Mouse (Mus musculus) heart, postnatal 0 days (tissue): Measurements from ENCODE around the gene Slc23a4. TPM values are rescaled to one million over a fixed set of nuclear protein-coding genes. Genes with fewer than 3 reads are reported as not detected.

Source experiments
- ATAC-seq: fragments of 200-750 bp; cut with Nextera tagmentation; 2 replicates; pipeline ENCODE4 v1.8.0; 2017; ENCODE audit warnings: low read depth, moderate number of reproducible peaks, moderate library complexity; ENCODE audit not compliant: insufficient read depth
- DNase-seq: peaks from one replicate; pipeline ENCODE4 v3.0.0-alpha.2; 2016; ENCODE audit warnings: low spot score
- H3K27ac ChIP-seq: fragments of 300-500 bp; sonication (generic); 2 replicates; pipeline ENCODE4 v1.5.1; 2014; ENCODE audit warnings: low read depth, mild to moderate bottlenecking
- H3K27me3 ChIP-seq: fragments of 300-500 bp; sonication (generic); 2 replicates; pipeline ENCODE4 v1.6.1; 2014; ENCODE audit warnings: low read length, mixed read lengths; ENCODE audit not compliant: control insufficient read depth, insufficient read depth
- H3K36me3 ChIP-seq: fragments of 300-500 bp; sonication (generic); replicated peaks from 2 replicates; pipeline ENCODE4 v1.6.1; 2014; ENCODE audit warnings: low read length, mixed read lengths; ENCODE audit not compliant: control insufficient read depth, insufficient read depth
- H3K4me1 ChIP-seq: fragments of 300-500 bp; sonication (generic); 2 replicates; pipeline ENCODE4 v1.6.1; 2014; ENCODE audit warnings: antibody characterized with exemption; ENCODE audit not compliant: control insufficient read depth, insufficient read depth
- H3K4me2 ChIP-seq: fragments of 300-500 bp; sonication (generic); 2 replicates; pipeline ENCODE4 v1.6.1; 2014; ENCODE audit warnings: low read depth, mild to moderate bottlenecking, low read length, moderate library complexity
- H3K4me3 ChIP-seq: fragments of 300-500 bp; sonication (generic); 2 replicates; pipeline ENCODE4 v1.5.1; 2014; ENCODE audit warnings: low read depth, low read length
- H3K9ac ChIP-seq: fragments of 300-500 bp; sonication (generic); replicated peaks from 2 replicates; pipeline ENCODE4 v1.6.1; 2014; ENCODE audit warnings: low read depth, low read length, mixed read lengths
- H3K9me3 ChIP-seq: fragments of 300-500 bp; sonication (generic); replicated peaks from 2 replicates; pipeline ENCODE4 v1.6.1; 2016; ENCODE audit warnings: low read length; ENCODE audit not compliant: control insufficient read depth
- CTCF ChIP-seq: IDR thresholded peaks from 2 replicates; pipeline ENCODE4 v1.5.1; 2016; ENCODE audit warnings: antibody characterized with exemption, control low read depth, low read depth
- EP300 ChIP-seq: IDR thresholded peaks from 2 replicates; pipeline ENCODE4 v1.6.1; 2016; ENCODE audit warnings: antibody characterized with exemption, low read depth
- WGBS: fragments of 180-500 bp; shearing (Covaris S2); extraction: QIAGEN DNeasy Blood & Tissue Kit; methylation state at CpG from one replicate; pipeline ENCODE4 v1.1.7; 2014; 5-methylcytosine and 5-hydroxymethylcytosine counted together
- polyA plus RNA-seq: library from polyadenylated mRNA; unstranded; fragments of >200 nt; fragmentation: Nextera tagmentation; extraction: Ambion mirVana; gene quantifications from 2 replicates; pipeline ENCODE4 v1.2.1, GENCODE M21; 2015
- total RNA-seq: library from RNA; depleted of rRNA; stranded (reverse); fragments of >200 nt; gene quantifications from 2 replicates; pipeline ENCODE4 v1.2.3, GENCODE M21; 2014; ENCODE audit warnings: low replicate concordance

Gene Slc23a4
- total and polyA plus RNA-seq, 2 experiments from 2014 or later, result 0.04 to 0.42 TPM

DNA sequence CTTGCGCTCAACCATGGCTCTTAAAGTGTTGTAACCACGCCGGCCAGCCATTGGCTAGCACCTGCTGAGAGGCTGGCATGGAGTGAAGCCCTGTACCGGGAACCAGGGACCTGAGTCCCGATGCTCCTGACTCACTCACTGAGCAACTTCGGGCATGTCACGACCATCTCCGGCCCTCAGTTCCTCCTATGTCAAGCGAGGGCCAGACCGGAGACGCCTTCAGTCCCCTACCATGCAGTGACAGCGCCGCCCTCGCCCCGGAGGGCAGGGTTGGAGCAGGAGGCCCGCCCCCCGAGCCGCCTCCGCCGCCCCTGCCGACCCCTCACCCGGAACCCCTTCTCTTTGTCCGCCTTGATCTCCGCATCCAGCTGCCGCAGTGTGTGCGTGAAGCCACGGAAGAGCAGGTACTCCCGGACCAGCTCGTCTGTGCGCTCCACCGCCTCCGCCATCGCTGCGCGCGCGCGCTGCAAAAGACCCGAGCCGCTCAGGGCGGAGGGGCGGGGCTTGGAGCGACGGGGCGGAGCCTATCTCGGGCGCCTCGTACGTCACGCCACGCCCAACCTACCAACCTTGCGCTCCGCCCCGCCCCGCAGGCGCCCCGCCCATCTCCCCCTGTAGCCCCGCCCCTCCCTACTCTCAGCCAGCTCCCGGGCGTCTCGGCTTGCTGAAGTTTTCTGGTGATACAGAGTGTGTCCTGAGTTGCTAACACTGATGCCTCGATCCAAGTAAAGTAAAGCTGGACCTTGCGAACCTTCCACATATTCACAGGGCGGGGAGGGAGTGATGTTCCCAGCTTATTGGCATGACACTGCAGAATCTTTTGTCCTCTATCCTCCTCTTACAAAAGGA, 77.6 kb downstream of the Slc23a4 start, which contains the start of gene Wdr91:
Wdr91 (minus strand) TSS at position 506 of the 849 bp plus-strand sequence.
- peak; percentile 27; the same call in 1 of the 2 replicates for TF ChIP-seq CTCF
- TF ChIP-seq EP300, result no peak
- peaks cover 18% of the 10 kb centered on the region for H3K4me1 ChIP-seq
- H3K27ac ChIP-seq, result peak within 1 kb of the TSS; percentile 81
- DNase-seq, result peak; percentile 93
- no peaks in the 10 kb centered on the region for H3K9me3 ChIP-seq
- H3K9ac ChIP-seq, result peak within 1 kb of the TSS; percentile 66
- peak; percentile 97 for ATAC-seq
- under 1% methylated on average over 61 of the region's 64 CpGs for WGBS
- H3K36me3 ChIP-seq, result peaks cover 22% of the 10 kb centered on the region
- H3K4me2 ChIP-seq, result peak within 1 kb of the TSS; percentile 77
- H3K4me3 ChIP-seq, result peak within 1 kb of the TSS; percentile 81
- no peaks in the 10 kb centered on the region for H3K27me3 ChIP-seq

DNA sequence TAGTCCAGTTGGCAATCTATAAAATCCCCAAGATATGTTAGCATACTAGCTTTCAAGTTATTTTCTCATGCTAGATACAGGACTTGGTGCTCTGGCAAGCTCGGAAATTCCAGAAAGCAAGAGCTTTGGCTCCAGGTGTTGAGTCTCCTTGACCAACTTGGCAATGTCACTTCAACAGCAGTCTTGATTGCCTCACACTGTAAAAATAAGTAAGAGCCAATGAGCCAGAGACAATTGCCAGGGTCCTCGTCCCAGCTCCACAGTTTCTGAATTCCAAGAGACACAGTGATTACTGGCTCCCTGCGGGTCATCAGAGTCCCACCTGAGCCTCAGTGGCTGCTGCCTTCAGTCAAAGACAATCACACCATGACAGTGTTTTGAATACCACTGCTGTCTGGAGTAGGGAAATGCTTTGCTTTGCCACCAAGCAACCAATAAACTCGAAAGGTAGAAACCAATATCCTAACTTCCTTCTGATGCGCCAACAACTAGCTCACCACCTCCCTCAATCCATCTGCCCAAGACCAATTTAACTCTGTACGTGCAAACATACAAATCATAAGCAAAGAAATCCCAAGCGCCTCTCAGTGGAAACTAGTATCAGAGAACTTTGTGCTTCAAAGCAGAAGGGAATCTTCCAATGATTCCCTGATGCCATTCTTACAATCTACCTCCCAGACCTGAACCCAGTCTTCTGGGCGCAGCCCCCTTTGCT, 78.4 kb downstream of the Slc23a4 start:
- no peak for DNase-seq
- Histone ChIP-seq H3K4me1 (peaks cover 18% of the 10 kb centered on the region), H3K4me2 (peak overlapping the region; percentile 77), H3K36me3 (peaks cover 29% of the 10 kb centered on the region), H3K9ac (peak overlapping the region; percentile 66; the same call in 1 of the 2 replicates), H3K9me3 (no peaks in the 10 kb centered on the region), H3K27ac (peak overlapping the region; percentile 81), H3K4me3 (peak overlapping the region; percentile 81), H3K27me3 (no peaks in the 10 kb centered on the region)
- no peak for TF ChIP-seq CTCF
- no peak for TF ChIP-seq EP300
- ATAC-seq, result no peak
- 39% methylated on average over 8 of the region's 8 CpGs for WGBS

DNA sequence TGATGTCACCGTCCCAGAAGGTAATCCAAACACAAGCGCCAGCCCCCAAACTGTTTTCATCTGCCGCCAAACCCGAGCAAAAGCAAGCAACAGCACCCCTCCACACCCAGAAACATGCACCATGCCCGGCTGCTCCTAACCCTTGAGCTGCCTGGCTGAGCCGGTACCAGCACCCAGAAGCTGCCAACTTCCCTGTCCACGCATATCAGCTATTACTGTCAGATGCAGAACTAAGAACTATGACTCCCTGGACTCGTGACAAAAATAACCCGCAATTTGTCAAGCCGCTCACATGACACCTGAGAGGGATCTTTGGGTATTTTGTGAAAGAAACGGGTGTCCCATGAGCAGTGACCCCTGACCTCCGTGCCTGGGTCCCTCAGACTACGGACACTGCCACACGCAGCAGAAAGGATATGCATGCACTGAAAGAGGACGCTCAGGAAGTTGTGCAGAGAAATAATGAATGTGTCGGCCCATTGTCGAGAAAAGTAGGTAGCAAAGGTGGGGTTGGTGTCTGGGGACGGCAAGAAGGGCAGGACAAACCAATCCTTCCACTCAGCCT, 80.4 kb downstream of the Slc23a4 start:
- H3K4me2 ChIP-seq, result no peak overlapping the region
- no peak overlapping the region for H3K9ac ChIP-seq
- WGBS, result 72% methylated on average over 18 of the region's 18 CpGs

DNA sequence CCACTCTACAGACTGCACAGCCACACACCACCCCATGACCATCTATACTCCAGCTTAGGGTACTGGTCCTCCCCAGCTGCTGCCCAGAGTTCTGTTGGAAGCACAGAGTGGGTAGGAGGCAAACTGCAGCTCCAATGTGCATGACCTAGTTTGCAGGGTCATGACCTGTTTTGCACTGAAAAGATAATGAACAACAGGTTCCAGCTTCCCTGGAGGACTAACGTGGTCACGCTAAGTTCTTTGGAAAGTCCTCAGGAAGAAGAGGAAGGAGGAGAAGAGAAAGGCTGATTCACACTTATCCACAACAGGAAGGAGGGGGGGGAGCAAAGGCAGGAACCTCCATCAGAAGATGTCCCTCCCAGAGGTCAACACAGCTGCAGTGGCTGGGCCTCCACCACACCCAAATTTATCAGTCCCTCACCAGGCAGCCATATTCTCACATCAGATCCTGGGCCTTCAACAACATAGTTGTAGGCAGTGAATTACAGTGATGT, 81.0 kb downstream of the Slc23a4 start:
- H3K4me2 ChIP-seq, result no peak overlapping the region
- DNase-seq (no peak), ATAC-seq (no peak)
- no peak overlapping the region for H3K4me3 ChIP-seq
- no peaks in the 10 kb centered on the region for H3K27me3 ChIP-seq
- 36% methylated on average over 2 of the region's 2 CpGs for WGBS
- peaks cover 39% of the 10 kb centered on the region for H3K36me3 ChIP-seq
- peaks cover 34% of the 10 kb centered on the region for H3K4me1 ChIP-seq
- TF ChIP-seq CTCF (no peak), EP300 (no peak)
- no peaks in the 10 kb centered on the region for H3K9me3 ChIP-seq
- H3K9ac ChIP-seq, result no peak overlapping the region
- no peak overlapping the region for H3K27ac ChIP-seq

More for the DNA sequence above, 80.4 kb downstream of the Slc23a4 start:
- H3K4me1 ChIP-seq, result peaks cover 28% of the 10 kb centered on the region
- DNase-seq, result no peak
- H3K4me3 ChIP-seq, result no peak overlapping the region
- H3K27ac ChIP-seq, result no peak overlapping the region
- H3K9me3 ChIP-seq, result no peaks in the 10 kb centered on the region
- no peak for ATAC-seq
- peaks cover 39% of the 10 kb centered on the region for H3K36me3 ChIP-seq
- H3K27me3 ChIP-seq, result no peaks in the 10 kb centered on the region
- TF ChIP-seq CTCF (no peak), EP300 (no peak)

DNA sequence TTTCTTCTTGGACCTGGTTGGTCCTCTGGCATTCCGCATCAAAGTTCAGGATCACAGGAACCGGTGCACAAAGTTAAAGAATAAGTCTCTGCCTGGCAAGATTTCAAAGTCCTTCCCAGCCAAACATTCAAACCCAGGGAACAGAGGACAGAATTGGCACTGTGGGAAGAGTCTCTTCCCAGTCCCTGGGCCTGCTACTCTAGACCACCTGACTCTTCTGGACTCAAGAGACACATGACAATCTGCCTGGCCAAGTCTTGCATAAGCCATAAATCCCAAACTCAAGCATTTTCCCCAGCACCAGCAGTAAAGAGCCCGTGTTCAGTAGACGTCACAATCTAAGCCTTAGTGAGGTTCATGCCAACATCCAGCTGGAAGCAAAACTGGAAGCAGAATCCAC, 81.5 kb downstream of the Slc23a4 start:
- H3K4me3 ChIP-seq, result no peak overlapping the region
- no peaks in the 10 kb centered on the region for H3K27me3 ChIP-seq
- H3K36me3 ChIP-seq, result peaks cover 39% of the 10 kb centered on the region
- TF ChIP-seq EP300 (no peak), CTCF (no peak)
- ATAC-seq (no peak), DNase-seq (no peak)
- H3K4me2 ChIP-seq, result no peak overlapping the region
- no peak overlapping the region for H3K9ac ChIP-seq
- H3K4me1 ChIP-seq, result peaks cover 39% of the 10 kb centered on the region
- H3K27ac ChIP-seq, result no peak overlapping the region
- H3K9me3 ChIP-seq, result no peaks in the 10 kb centered on the region
- 75% methylated on average over 4 of the region's 4 CpGs for WGBS
